Mouse (Mus musculus) hindbrain, embryonic 13.5 days (tissue): ENCODE data around the gene Kcnip4. TPM values are rescaled to one million over a fixed set of nuclear protein-coding genes. Genes with fewer than 3 reads are reported as not detected.
A peak's percentile ranks its signal among the peaks of the same experiment; 100 is the strongest.

Experiments
- ATAC-seq: fragments of 200-750 bp; cut with Nextera tagmentation; 2 replicates; pipeline ENCODE4 v1.8.0; 2017; ENCODE audit warnings: moderate TSS enrichment; ENCODE audit not compliant: low FRiP score
- H3K27ac ChIP-seq: fragments of 300-500 bp; sonication (generic); 2 replicates; pipeline ENCODE4 v1.5.1; 2015; ENCODE audit warnings: inconsistent platforms, mild to moderate bottlenecking, moderate library complexity
- H3K27me3 ChIP-seq: fragments of 300-500 bp; sonication (generic); 2 replicates; pipeline ENCODE4 v1.6.1; 2015; ENCODE audit warnings: mild to moderate bottlenecking, inconsistent platforms
- H3K36me3 ChIP-seq: fragments of 300-500 bp; sonication (generic); 2 replicates; pipeline ENCODE4 v1.6.1; 2015; ENCODE audit warnings: mild to moderate bottlenecking, inconsistent platforms
- H3K4me1 ChIP-seq: fragments of 300-500 bp; sonication (generic); replicated peaks from 2 replicates; pipeline ENCODE4 v1.6.1; 2015; ENCODE audit warnings: inconsistent platforms
- H3K4me2 ChIP-seq: fragments of 300-500 bp; sonication (generic); 2 replicates; pipeline ENCODE4 v1.6.1; 2015; ENCODE audit warnings: inconsistent platforms, mild to moderate bottlenecking, moderate library complexity
- H3K4me3 ChIP-seq: fragments of 300-500 bp; sonication (generic); 2 replicates; pipeline ENCODE4 v1.5.1; 2015; ENCODE audit warnings: mild to moderate bottlenecking, inconsistent platforms
- H3K9ac ChIP-seq: fragments of 300-500 bp; sonication (generic); 2 replicates; pipeline ENCODE4 v1.6.1; 2015; ENCODE audit warnings: mild to moderate bottlenecking, inconsistent platforms
- H3K9me3 ChIP-seq: fragments of 300-500 bp; sonication (generic); 2 replicates; pipeline ENCODE4 v1.6.1; 2016; ENCODE audit warnings: inconsistent platforms
- WGBS: fragments of 180-500 bp; shearing (Covaris S2); methylation state at CpG from one replicate; pipeline ENCODE4 v1.1.7; 2015; 5-methylcytosine and 5-hydroxymethylcytosine counted together
- polyA plus RNA-seq: library from polyadenylated mRNA; unstranded; fragments of >200 nt; fragmentation: Nextera tagmentation; extraction: Ambion mirVana; gene quantifications from 2 replicates; pipeline ENCODE4 v1.2.1, GENCODE M21; 2015

The Kcnip4 gene
- polyA plus RNA-seq, 1 experiment from 2014 or later, result 11.1 TPM

DNA sequence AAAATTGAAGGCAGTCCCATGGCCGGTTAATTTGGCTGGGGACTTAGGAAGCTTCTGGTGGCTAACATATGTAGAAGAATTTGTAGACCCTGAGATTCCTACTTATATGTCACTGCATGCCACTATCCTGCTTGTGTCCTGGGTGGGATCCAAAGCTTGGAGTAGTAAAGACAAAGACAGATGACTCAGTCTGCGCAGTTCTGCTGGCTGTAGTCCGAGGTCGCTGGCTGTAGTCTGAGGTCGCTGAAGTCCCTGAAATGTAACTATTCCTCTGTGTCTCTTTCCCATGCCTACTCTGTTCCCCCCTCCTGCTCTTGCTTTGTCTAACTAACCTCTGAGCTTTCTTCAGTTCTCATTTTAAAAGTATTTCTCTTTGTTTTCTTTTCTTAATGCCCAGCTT is 1114.4 kb downstream of the Kcnip4 start:
- no peak overlapping the region for H3K4me3 ChIP-seq
- H3K4me1 ChIP-seq, result no peaks in the 10 kb centered on the region
- no peak overlapping the region for H3K27ac ChIP-seq
- no peak for ATAC-seq
- peaks cover under 1% of the 10 kb centered on the region; the same call in 1 of the 2 replicates for H3K36me3 ChIP-seq
- no peak overlapping the region for H3K9ac ChIP-seq
- no peaks in the 10 kb centered on the region for H3K27me3 ChIP-seq
- no peak overlapping the region for H3K4me2 ChIP-seq
- 81% methylated on average over 5 of the region's 5 CpGs for WGBS
- H3K9me3 ChIP-seq, result no peaks in the 10 kb centered on the region

DNA sequence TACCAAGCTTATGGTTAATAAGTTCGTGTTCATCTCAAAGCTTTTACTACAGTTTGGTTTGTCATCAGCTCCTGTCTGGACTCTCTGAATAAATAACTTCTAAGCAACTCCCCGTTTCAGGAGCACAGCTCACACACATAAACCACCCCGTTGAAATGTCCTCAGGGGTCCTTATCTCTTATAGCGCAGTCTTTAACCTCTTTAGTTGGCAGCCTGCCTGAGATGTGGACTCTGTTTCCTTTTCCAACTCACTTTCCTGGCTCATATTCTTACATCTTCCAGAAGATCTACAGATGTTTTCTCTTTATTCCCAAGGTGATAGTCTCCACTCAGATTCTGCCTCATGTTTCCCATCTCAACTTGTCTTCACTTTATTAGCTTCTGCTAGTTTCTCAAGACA is 1116.4 kb downstream of the Kcnip4 start:
- no peaks in the 10 kb centered on the region for H3K27me3 ChIP-seq
- H3K36me3 ChIP-seq, result peaks cover 4% of the 10 kb centered on the region; the same call in 1 of the 2 replicates
- no peak overlapping the region for H3K4me2 ChIP-seq
- WGBS, result 84% methylated on average over 4 of the region's 4 CpGs
- no peaks in the 10 kb centered on the region for H3K9me3 ChIP-seq
- no peak for ATAC-seq
- H3K4me1 ChIP-seq, result no peaks in the 10 kb centered on the region
- H3K27ac ChIP-seq, result no peak overlapping the region
- H3K9ac ChIP-seq, result no peak overlapping the region
- no peak overlapping the region for H3K4me3 ChIP-seq

DNA sequence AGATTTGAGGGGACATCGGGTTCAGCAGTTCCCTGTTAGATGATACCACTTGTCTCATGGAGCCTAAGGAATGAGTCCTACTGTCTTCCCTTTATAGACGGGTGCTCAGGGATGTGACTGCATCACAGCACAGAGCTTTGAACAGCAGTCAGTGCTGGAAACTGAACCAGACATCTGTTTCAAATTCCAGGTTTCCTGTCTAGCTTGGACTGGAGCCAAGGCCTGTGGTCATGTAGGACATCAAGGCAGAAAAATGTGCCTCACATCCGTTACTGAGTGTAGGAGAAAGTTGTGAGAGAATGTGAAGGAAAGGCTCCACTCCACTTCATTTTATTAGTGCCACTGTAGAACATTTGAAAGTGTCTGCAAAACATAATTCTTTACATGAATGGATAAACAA is 1122.2 kb downstream of the Kcnip4 start:
- no peak overlapping the region for H3K9ac ChIP-seq
- WGBS, result 84% methylated on average over 3 of the region's 3 CpGs
- no peak for ATAC-seq
- no peaks in the 10 kb centered on the region for H3K27me3 ChIP-seq
- no peak overlapping the region for H3K27ac ChIP-seq
- no peak overlapping the region for H3K4me2 ChIP-seq
- H3K4me1 ChIP-seq, result no peaks in the 10 kb centered on the region
- no peaks in the 10 kb centered on the region for H3K9me3 ChIP-seq
- peaks cover 7% of the 10 kb centered on the region; the same call in 1 of the 2 replicates for H3K36me3 ChIP-seq
- H3K4me3 ChIP-seq, result no peak overlapping the region

DNA sequence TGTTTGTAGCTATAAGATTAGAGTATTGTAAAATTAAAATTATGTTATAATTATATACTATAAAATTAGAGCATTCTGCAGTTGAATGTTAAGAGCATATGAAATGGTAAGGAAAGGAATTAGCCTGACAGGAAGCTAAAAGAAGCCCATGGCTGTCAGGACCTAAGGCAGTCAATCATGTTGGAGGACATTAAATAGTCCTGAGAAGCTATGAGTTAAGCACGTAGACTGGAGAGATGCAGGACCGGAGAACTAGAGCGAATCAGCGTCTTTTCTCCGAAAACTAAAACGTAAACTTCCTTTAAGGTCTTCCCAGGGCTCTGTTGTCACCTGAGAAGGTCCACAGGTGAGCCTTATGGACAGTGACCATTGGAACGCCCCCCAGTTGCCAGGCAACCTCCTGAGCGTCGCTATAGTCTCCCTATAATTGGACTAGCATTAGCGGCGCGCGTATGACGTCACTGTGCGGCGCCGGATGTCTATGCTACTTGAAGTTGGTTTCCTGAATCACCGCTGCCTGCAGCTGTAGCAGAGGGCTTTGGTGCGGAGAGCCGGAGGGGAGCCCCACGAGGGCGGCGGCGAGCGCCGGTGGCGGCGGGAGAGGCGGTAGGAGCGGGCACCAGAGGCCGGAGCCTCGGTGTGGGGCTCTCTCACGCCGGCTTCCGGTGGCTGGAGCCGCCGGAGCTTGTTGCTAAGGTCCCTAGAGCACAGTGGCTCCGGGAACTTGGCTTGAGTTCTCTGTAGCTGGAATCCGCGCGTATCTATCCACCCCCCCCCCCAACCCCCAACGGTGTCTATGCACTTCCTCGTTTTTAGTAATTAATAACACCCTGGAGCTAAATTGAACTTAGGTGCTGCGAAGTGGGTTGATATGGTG is 1152.6 kb downstream of the Kcnip4 start:
- H3K4me3 ChIP-seq, result peak overlapping the region; percentile 81
- peak overlapping the region; percentile 65 for H3K4me2 ChIP-seq
- no peaks in the 10 kb centered on the region for H3K9me3 ChIP-seq
- peaks cover 10% of the 10 kb centered on the region for H3K4me1 ChIP-seq
- H3K27me3 ChIP-seq, result no peaks in the 10 kb centered on the region
- H3K9ac ChIP-seq, result peak overlapping the region; percentile 79
- H3K36me3 ChIP-seq, result peaks cover 13% of the 10 kb centered on the region
- ATAC-seq, result peak; percentile 100
- H3K27ac ChIP-seq, result peak overlapping the region; percentile 76; the same call in 1 of the 2 replicates
- WGBS, result under 1% methylated on average over 44 of the region's 44 CpGs

DNA sequence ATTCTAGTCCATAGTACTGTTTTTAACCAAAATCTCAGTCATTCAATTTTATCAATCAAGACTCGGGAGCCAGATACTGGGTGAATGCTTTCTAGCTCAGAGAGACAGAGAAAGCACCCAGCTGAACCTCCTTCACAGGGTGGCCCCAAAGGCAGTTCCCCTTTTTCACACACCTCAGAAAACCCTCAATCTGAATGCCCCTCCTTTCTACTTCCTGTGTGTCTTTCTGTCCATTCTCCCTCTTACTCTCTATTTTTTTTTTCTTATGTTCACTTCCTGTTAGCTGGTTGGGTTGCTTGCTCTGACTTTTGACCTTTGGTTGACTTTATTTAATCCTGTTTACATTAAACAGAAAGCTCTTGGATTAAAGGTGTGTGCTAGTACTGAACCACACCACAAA is 1175.4 kb downstream of the Kcnip4 start:
- no peaks in the 10 kb centered on the region for H3K36me3 ChIP-seq
- 97% methylated on average over 1 of the region's 1 CpGs for WGBS
- H3K4me3 ChIP-seq, result no peak overlapping the region
- H3K27me3 ChIP-seq, result no peaks in the 10 kb centered on the region
- H3K27ac ChIP-seq, result no peak overlapping the region
- H3K4me2 ChIP-seq, result no peak overlapping the region
- H3K4me1 ChIP-seq, result no peaks in the 10 kb centered on the region
- H3K9ac ChIP-seq, result no peak overlapping the region
- no peaks in the 10 kb centered on the region for H3K9me3 ChIP-seq
- no peak for ATAC-seq

DNA sequence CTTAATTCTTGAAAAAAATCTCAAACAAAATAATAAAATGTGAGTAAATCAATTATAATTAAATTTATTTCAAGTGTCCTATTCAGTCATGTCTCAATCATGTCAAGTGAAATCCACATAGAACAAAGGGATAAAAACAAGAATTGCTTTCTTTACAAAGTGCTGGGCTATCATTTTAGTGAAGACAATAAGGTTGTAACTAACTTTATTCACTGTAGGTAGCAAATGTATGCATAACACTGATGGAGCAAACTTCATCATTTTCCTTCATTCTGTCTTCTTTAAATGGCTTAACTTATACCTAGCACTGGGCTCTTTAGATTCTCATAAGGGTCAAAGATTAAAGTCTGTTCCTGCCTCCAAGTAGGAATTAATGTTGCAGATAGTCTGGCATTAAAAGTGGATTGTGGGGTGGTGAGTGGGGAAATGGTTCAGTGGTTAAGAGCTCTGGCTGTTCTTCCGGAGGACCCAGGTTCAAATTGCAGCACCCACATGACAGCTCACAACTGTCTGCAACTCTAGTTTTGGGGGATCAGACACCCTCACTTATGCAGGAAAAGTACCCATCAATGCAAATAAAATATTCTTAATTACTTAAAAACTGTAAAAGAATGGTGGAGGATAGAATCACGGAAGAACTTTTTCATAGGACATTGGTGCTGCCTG is 1178.6 kb downstream of the Kcnip4 start:
- WGBS, result 89% methylated on average over 2 of the region's 2 CpGs
- no peaks in the 10 kb centered on the region for H3K4me1 ChIP-seq
- no peaks in the 10 kb centered on the region for H3K36me3 ChIP-seq
- ATAC-seq, result peak; percentile 55
- H3K4me2 ChIP-seq, result no peak overlapping the region
- no peaks in the 10 kb centered on the region for H3K9me3 ChIP-seq
- H3K27ac ChIP-seq, result no peak overlapping the region
- H3K4me3 ChIP-seq, result no peak overlapping the region
- no peaks in the 10 kb centered on the region for H3K27me3 ChIP-seq
- no peak overlapping the region for H3K9ac ChIP-seq

DNA sequence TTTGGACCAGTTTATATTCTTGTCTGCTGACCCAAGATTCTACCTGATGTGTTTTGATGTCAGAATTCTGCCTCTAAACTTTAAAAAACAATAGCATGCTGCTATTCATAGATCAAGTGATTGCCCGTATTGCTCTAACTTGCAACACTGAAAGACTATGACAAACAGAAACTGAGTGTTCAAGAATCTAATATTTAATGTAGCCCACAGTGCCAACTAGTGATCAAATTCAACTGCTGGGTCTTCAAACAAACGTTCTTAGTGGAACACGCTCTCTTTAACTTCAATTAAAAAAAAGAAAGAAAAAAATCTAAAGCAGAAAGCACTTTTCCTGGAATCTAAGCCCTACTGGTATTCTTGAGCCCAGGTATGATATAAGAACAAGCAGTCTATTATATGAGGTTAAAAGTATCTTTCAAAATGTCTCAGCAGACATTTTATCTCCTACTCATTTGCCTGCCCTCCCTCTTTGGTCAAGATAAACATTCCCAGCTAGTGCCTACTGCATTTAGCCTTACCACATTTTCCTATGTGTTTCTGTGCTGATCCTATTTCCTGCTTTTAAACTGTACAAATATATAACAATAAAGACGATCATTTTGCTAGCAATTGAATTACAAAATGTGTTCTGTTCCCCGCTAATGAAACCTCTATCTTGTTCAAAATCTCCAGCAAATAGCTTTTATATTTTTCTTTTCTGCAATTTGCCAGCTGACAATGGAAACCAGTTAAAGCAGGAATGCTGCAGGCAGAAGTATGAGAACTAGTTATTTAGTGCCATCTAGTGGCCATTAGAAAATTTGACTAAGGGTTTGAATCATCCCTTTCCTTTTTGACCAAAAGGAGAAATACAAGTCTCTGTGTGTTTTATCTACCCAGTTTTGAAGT is 1179.4 kb downstream of the Kcnip4 start:
- Histone ChIP-seq H3K36me3 (no peaks in the 10 kb centered on the region), H3K27ac (no peak overlapping the region), H3K9ac (no peak overlapping the region), H3K4me3 (no peak overlapping the region), H3K4me1 (no peaks in the 10 kb centered on the region), H3K4me2 (no peak overlapping the region), H3K27me3 (no peaks in the 10 kb centered on the region), H3K9me3 (no peaks in the 10 kb centered on the region)
- WGBS, result 58% methylated on average over 5 of the region's 5 CpGs
- ATAC-seq, result peak; percentile 86

DNA sequence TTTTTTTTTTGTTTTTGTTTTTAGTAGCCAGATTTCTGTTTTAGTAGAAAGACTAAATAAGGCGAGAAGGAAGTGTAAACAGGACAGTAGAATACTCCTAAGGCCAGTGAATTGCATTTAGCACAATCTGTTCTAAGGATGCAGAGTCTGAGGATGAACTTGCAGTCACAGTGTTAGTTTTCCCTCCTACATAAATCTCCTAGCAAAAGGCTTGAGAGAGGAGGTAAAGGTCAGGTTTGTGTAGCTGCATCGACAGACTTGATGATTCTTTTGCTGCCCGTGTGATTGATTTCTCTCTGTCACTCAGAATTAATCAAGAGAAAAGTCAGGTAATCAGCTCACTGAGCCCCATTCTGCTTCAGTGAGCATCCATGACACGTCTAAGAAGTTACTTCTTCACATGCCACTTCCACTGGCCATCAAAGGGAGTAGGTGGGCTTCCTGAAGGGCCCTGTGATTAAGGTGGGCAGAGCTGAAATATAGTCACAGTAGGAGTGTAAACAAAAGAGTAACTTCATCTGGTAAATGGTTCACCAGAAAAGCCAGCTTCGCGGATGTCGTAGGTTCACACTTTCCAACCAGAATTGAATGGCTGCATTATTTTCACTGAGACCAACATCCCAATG is 1183.8 kb downstream of the Kcnip4 start:
- Histone ChIP-seq H3K4me3 (no peak overlapping the region), H3K4me1 (no peaks in the 10 kb centered on the region), H3K27me3 (no peaks in the 10 kb centered on the region), H3K9ac (no peak overlapping the region), H3K27ac (no peak overlapping the region), H3K36me3 (no peaks in the 10 kb centered on the region), H3K4me2 (no peak overlapping the region), H3K9me3 (no peaks in the 10 kb centered on the region)
- ATAC-seq, result no peak
- 53% methylated on average over 7 of the region's 7 CpGs for WGBS
